Comparison of ENCODE assay signal across 21 mouse cellular contexts in genomic region chr2:6689689-6690088, GRCm38 (mm10).
"Had no signal": no experiment of that assay in that cellular context is flagged by ENCODE, and none has a peak within 500 bp of the region (broad histone marks: within the 10 kb centered on the region; RNA-seq: fewer than 3 reads in every experiment).

No protein-coding gene starts in this region.

- H3K27me3 ChIP-seq: limb, embryonic 13.5 days; liver, embryonic 13.5 days; megakaryocyte, embryonic 14.5 days; neural tube, embryonic 12.5 days; neural tube, embryonic 15.5 days; stomach, embryonic 15.5 days had no signal

- H3K27ac ChIP-seq: kidney, postnatal 0 days; limb, embryonic 10.5 days; limb, embryonic 13.5 days; liver, embryonic 13.5 days; neural tube, embryonic 12.5 days; neural tube, embryonic 15.5 days; stomach, embryonic 15.5 days had no signal

- H3K4me1 ChIP-seq: limb, embryonic 10.5 days; limb, embryonic 13.5 days; liver, embryonic 13.5 days; neural tube, embryonic 12.5 days; stomach, embryonic 15.5 days had no signal

- H3K4me3 ChIP-seq: layer of hippocampus, adult 2 months; limb, embryonic 10.5 days; limb, embryonic 13.5 days; liver, embryonic 13.5 days; megakaryocyte, embryonic 14.5 days; neural tube, embryonic 12.5 days; neural tube, embryonic 15.5 days; stomach, embryonic 15.5 days had no signal

- H3K36me3 ChIP-seq: limb, embryonic 10.5 days; limb, embryonic 13.5 days; liver, embryonic 13.5 days; neural tube, embryonic 12.5 days; neural tube, embryonic 15.5 days; stomach, embryonic 15.5 days had no signal

- DNase-seq: kidney, adult 2 months; kidney, postnatal 25 days; layer of hippocampus, adult 9-11 months; liver, embryonic 13.5 days; lung, adult 2 months; lung, postnatal 14 days; lung, postnatal 4 days; midbrain, embryonic 14.5 days; right cerebral cortex, adult 18-20 months; right cerebral cortex, postnatal 14 days; right cerebral cortex, postnatal 4 days; thymus, postnatal 14 days; thymus, postnatal 4 days had no signal
